Mouse (Mus musculus) erythroblast, embryonic 14.5 days (primary cell): ENCODE results near the gene Gnao1.

ENCODE experiments used
- GATA1 ChIP-seq: IDR thresholded peaks from 2 replicates; pipeline ENCODE4 v1.6.1; 2012; ENCODE audit warnings: low read length, inconsistent platforms, mixed read lengths
- TAL1 ChIP-seq: IDR thresholded peaks from 3 replicates; pipeline ENCODE4 v1.6.1; 2012; ENCODE audit warnings: low read length, inconsistent platforms, mixed read lengths

- TF ChIP-seq GATA1 (no peak), TAL1 (no peak)
Observed at GRCm38 (mm10) chr8:93958402-93958801, 148.6 kb downstream of the Gnao1 start.
